Mouse (Mus musculus): ENCODE measurements around the gene Ralgapb. TPM values are rescaled to one million over a fixed set of nuclear protein-coding genes. Genes with fewer than 3 reads are reported as not detected.

Ralgapb gene
- total and polyA plus RNA-seq, 3 experiments = 14.6 to 34.5 (median 33.7) TPM

GRCm38 (mm10) chr2:158534090-158534489 is 124.4 kb downstream of the Ralgapb start:
- Histone ChIP-seq H3K27me3 (ENCODE audit: control insufficient read depth, insufficient read depth, low read length) (no peaks in the 10 kb centered on the region; the same call in 1 of the 2 replicates), H3K4me3 (no peak overlapping the region), H3K27ac (no peak overlapping the region), H3K79me2 (replicated peaks; ENCODE audit: control insufficient read depth, insufficient read depth, low read length) (no peaks in the 10 kb centered on the region), H3K9ac (ENCODE audit: low read depth, low read length) (no peak overlapping the region), H3K36me3 (ENCODE audit: control insufficient read depth, insufficient read depth, low read length) (no peaks in the 10 kb centered on the region), H3K4me1 (ENCODE audit: control insufficient read depth, insufficient read depth, low read length) (no peaks in the 10 kb centered on the region)
- TF ChIP-seq POLR2A (IDR thresholded peaks at IDR 0.05; ENCODE audit: insufficient read depth, low read depth, low read length) (no peak), CTCF (IDR thresholded peaks at IDR 0.05) (peak; percentile 90)
- peak; percentile 37 to 64 for DNase-seq
- WGBS = 2% methylated on average over 4 of the region's 4 CpGs
- intact Hi-C loops (cut with DNase I) = no loop called here

GRCm38 (mm10) chr2:158534559-158534958 is 124.9 kb downstream of the Ralgapb start:
- no peaks in the 10 kb centered on the region; the same call in 1 of the 2 replicates for H3K27me3 ChIP-seq (ENCODE audit: control insufficient read depth, insufficient read depth, low read length)
- H3K4me3 ChIP-seq = no peak overlapping the region
- H3K27ac ChIP-seq = no peak overlapping the region
- H3K9ac ChIP-seq (ENCODE audit: low read depth, low read length) = no peak overlapping the region
- intact Hi-C loops (cut with DNase I) = no loop called here
- H3K4me1 ChIP-seq (ENCODE audit: control insufficient read depth, insufficient read depth, low read length) = no peaks in the 10 kb centered on the region
- no peak for DNase-seq
- 73% methylated on average over 8 of the region's 8 CpGs for WGBS
- TF ChIP-seq CTCF (IDR thresholded peaks at IDR 0.05) (no peak), EP300 (IDR thresholded peaks at IDR 0.05; ENCODE audit: insufficient read depth, low read depth, low read length) (no peak), POLR2A (IDR thresholded peaks at IDR 0.05; ENCODE audit: insufficient read depth, low read depth, low read length) (no peak)
- no peaks in the 10 kb centered on the region for H3K36me3 ChIP-seq (ENCODE audit: control insufficient read depth, insufficient read depth, low read length)
- H3K79me2 ChIP-seq (replicated peaks; ENCODE audit: control insufficient read depth, insufficient read depth, low read length) = no peaks in the 10 kb centered on the region

- Histone ChIP-seq H3K4me1 (ENCODE audit: control insufficient read depth, insufficient read depth, low read length) (no peaks in the 10 kb centered on the region), H3K36me3 (ENCODE audit: control insufficient read depth, insufficient read depth, low read length) (no peaks in the 10 kb centered on the region), H3K4me3 (no peak overlapping the region), H3K79me2 (replicated peaks; ENCODE audit: control insufficient read depth, insufficient read depth, low read length) (no peaks in the 10 kb centered on the region), H3K27me3 (ENCODE audit: control insufficient read depth, insufficient read depth, low read length) (peaks cover 2% of the 10 kb centered on the region; the same call in 1 of the 2 replicates), H3K27ac (no peak overlapping the region), H3K9ac (ENCODE audit: low read depth, low read length) (no peak overlapping the region)
- TF ChIP-seq POLR2A (IDR thresholded peaks at IDR 0.05; ENCODE audit: insufficient read depth, low read depth, low read length) (no peak), EP300 (IDR thresholded peaks at IDR 0.05; ENCODE audit: insufficient read depth, low read depth, low read length) (no peak), CTCF (IDR thresholded peaks at IDR 0.05) (no peak)
- WGBS = 47% methylated on average over 24 of the region's 24 CpGs
- DNase-seq = no peak
- intact Hi-C loops (cut with DNase I) = no loop called here
Measured at GRCm38 (mm10) chr2:158539433-158540305, 130.0 kb downstream of the Ralgapb start.

GRCm38 (mm10) chr2:158541286-158541685 is 131.6 kb downstream of the Ralgapb start:
- Histone ChIP-seq H3K4me3 (no peak overlapping the region), H3K27ac (no peak overlapping the region), H3K79me2 (replicated peaks; ENCODE audit: control insufficient read depth, insufficient read depth, low read length) (no peaks in the 10 kb centered on the region), H3K4me1 (ENCODE audit: control insufficient read depth, insufficient read depth, low read length) (no peaks in the 10 kb centered on the region), H3K27me3 (ENCODE audit: control insufficient read depth, insufficient read depth, low read length) (peaks cover 2% of the 10 kb centered on the region; the same call in 1 of the 2 replicates), H3K9ac (ENCODE audit: low read depth, low read length) (no peak overlapping the region), H3K36me3 (ENCODE audit: control insufficient read depth, insufficient read depth, low read length) (no peaks in the 10 kb centered on the region)
- WGBS = 29% methylated on average over 4 of the region's 4 CpGs
- TF ChIP-seq POLR2A (IDR thresholded peaks at IDR 0.05; ENCODE audit: insufficient read depth, low read depth, low read length) = no peak
- no peak for TF ChIP-seq CTCF (IDR thresholded peaks at IDR 0.05)
- TF ChIP-seq EP300 (IDR thresholded peaks at IDR 0.05; ENCODE audit: insufficient read depth, low read depth, low read length) = no peak
- intact Hi-C loops (cut with DNase I) = no loop called here
- no peak for DNase-seq

GRCm38 (mm10) chr2:158545266-158545665 is 135.6 kb downstream of the Ralgapb start:
- intact Hi-C loops (cut with DNase I) = loop anchor here (5.0 kb wide), 2 partner anchors 202 to 317 kb away; no protein-coding TSS in a partner anchor
- H3K9ac ChIP-seq (ENCODE audit: low read depth, low read length) = no peak overlapping the region
- H3K4me3 ChIP-seq = no peak overlapping the region
- H3K4me1 ChIP-seq (ENCODE audit: control insufficient read depth, insufficient read depth, low read length) = no peaks in the 10 kb centered on the region
- WGBS = 56% methylated on average over 2 of the region's 2 CpGs
- DNase-seq = no peak
- H3K27ac ChIP-seq = no peak overlapping the region
- no peak for TF ChIP-seq POLR2A (IDR thresholded peaks at IDR 0.05; ENCODE audit: insufficient read depth, low read depth, low read length)
- TF ChIP-seq EP300 (IDR thresholded peaks at IDR 0.05; ENCODE audit: insufficient read depth, low read depth, low read length) = no peak
- TF ChIP-seq CTCF (IDR thresholded peaks at IDR 0.05) = no peak
- no peaks in the 10 kb centered on the region for H3K36me3 ChIP-seq (ENCODE audit: control insufficient read depth, insufficient read depth, low read length)
- 0 out of 2 replicates have a peak, but pooled peaks cover 2% of the 10 kb centered on the region for H3K27me3 ChIP-seq (ENCODE audit: control insufficient read depth, insufficient read depth, low read length)
- H3K79me2 ChIP-seq (replicated peaks; ENCODE audit: control insufficient read depth, insufficient read depth, low read length) = no peaks in the 10 kb centered on the region

- H3K27ac ChIP-seq = no peak overlapping the region
- H3K79me2 ChIP-seq (replicated peaks; ENCODE audit: control insufficient read depth, insufficient read depth, low read length) = no peaks in the 10 kb centered on the region
- no peaks in the 10 kb centered on the region for H3K4me1 ChIP-seq (ENCODE audit: control insufficient read depth, insufficient read depth, low read length)
- 5% methylated on average over 17 of the region's 17 CpGs for WGBS
- peak; percentile 42 to 75 for DNase-seq
- H3K36me3 ChIP-seq (ENCODE audit: control insufficient read depth, insufficient read depth, low read length) = no peaks in the 10 kb centered on the region
- no peak overlapping the region for H3K4me3 ChIP-seq
- H3K27me3 ChIP-seq (ENCODE audit: control insufficient read depth, insufficient read depth, low read length) = no peaks in the 10 kb centered on the region
- intact Hi-C loops (cut with DNase I) = loop anchor here (1.0 to 5.0 kb wide), 3 partner anchors 96 to 316 kb away; no protein-coding TSS in a partner anchor
- H3K9ac ChIP-seq (ENCODE audit: low read depth, low read length) = no peak overlapping the region
- TF ChIP-seq EP300 (IDR thresholded peaks at IDR 0.05; ENCODE audit: insufficient read depth, low read depth, low read length) (no peak), CTCF (IDR thresholded peaks at IDR 0.05) (peak; percentile 91)
Measured at GRCm38 (mm10) chr2:158546751-158547150, 137.1 kb downstream of the Ralgapb start.

Other genes with a start within 250 kb of the Ralgapb start
- 1 to 10 TPM; 4.6 to 6.7 TPM for gene D630003M21Rik, start 180.6 kb upstream of the Ralgapb start, total RNA-seq (2021)
- 6.6 and 9.7 TPM in 2 replicates for gene D630003M21Rik, start 180.6 kb upstream of the Ralgapb start, polyA plus RNA-seq (2012; rRNA removed)
- under 1 TPM in 1 of 2 experiments, not detected in 1; 0.13 TPM for gene Bpi, start 151.8 kb upstream of the Ralgapb start, total RNA-seq (2021)
- not detected in 2 replicates for gene Bpi, start 151.8 kb upstream of the Ralgapb start, polyA plus RNA-seq (2012; rRNA removed)
- 1 to 10 TPM; 5.0 to 6.4 TPM for gene Lbp, start 103.4 kb upstream of the Ralgapb start, total RNA-seq (2021)
- 22.4 and 27.1 TPM in 2 replicates for gene Lbp, start 103.4 kb upstream of the Ralgapb start, polyA plus RNA-seq (2012; rRNA removed)
- gene Snhg11, start 34.2 kb upstream of the Ralgapb start, total RNA-seq (2021) = under 1 TPM in 1 of 2 experiments, not detected in 1; 0.05 TPM
- 0.55 and 1.1 TPM in 2 replicates for gene Snhg11, start 34.2 kb upstream of the Ralgapb start, polyA plus RNA-seq (2012; rRNA removed)
- 1 to 10 TPM; 4.1 to 4.7 TPM for gene Adig, start 92.8 kb downstream of the Ralgapb start, total RNA-seq (2021)
- gene Adig, start 92.8 kb downstream of the Ralgapb start, polyA plus RNA-seq (2012; rRNA removed) = 15.0 and 21.4 TPM in 2 replicates
- not detected for gene Arhgap40, start 102.9 kb downstream of the Ralgapb start, total RNA-seq (2021)
- gene Arhgap40, start 102.9 kb downstream of the Ralgapb start, polyA plus RNA-seq (2012; rRNA removed) = 0.06 TPM in 1 of 2 replicates, not detected in the other
- not detected for gene Slc32a1, start 200.9 kb downstream of the Ralgapb start, total RNA-seq (2021)
- not detected in 2 replicates for gene Slc32a1, start 200.9 kb downstream of the Ralgapb start, polyA plus RNA-seq (2012; rRNA removed)
- gene Actr5, start 215.0 kb downstream of the Ralgapb start, total RNA-seq (2021) = 1 to 10 TPM; 4.8 to 6.4 TPM
- gene Actr5, start 215.0 kb downstream of the Ralgapb start, polyA plus RNA-seq (2012; rRNA removed) = 2.9 and 3.5 TPM in 2 replicates